Mouse (Mus musculus) neural tube, embryonic 15.5 days (tissue): Measurements from ENCODE around the gene Pmpca. TPM values are rescaled to one million over a fixed set of nuclear protein-coding genes. Genes with fewer than 3 reads are reported as not detected.

Experiments
- polyA plus RNA-seq: library from polyadenylated mRNA; unstranded; fragments of >200 nt; fragmentation: Nextera tagmentation; extraction: Ambion mirVana; gene quantifications from 2 replicates; pipeline ENCODE4 v1.2.1, GENCODE M21; 2015

The Pmpca gene
- polyA plus RNA-seq, 1 experiment from 2014 or later = 95.3 TPM

Other genes starting within 250 kb of the Pmpca start
- 6.9 and 8.5 TPM in 2 replicates for gene Lhx3, start 181.1 kb upstream of the Pmpca start, polyA plus RNA-seq
- 14.7 and 18.2 TPM in 2 replicates for gene Qsox2, start 151.8 kb upstream of the Pmpca start, polyA plus RNA-seq
- 0.03 and 0.11 TPM in 2 replicates for gene Ccdc187, start 94.8 kb upstream of the Pmpca start, polyA plus RNA-seq
- gene Gpsm1, start 73.8 kb upstream of the Pmpca start, polyA plus RNA-seq = 130 and 158 TPM in 2 replicates
- gene Dnlz, start 37.2 kb upstream of the Pmpca start, polyA plus RNA-seq = 29.8 and 33.4 TPM in 2 replicates
- gene Card9, start 28.4 kb upstream of the Pmpca start, polyA plus RNA-seq = 2.1 and 2.5 TPM in 2 replicates
- gene Snapc4, start 8.7 kb upstream of the Pmpca start, polyA plus RNA-seq = 30.4 and 33.6 TPM in 2 replicates
- gene Entr1, start within 50 bp of the Pmpca start, polyA plus RNA-seq = 153 and 160 TPM in 2 replicates
- 23.4 and 23.9 TPM in 2 replicates for gene Inpp5e, start 19.9 kb downstream of the Pmpca start, polyA plus RNA-seq
- gene Sec16a, start 55.9 kb downstream of the Pmpca start, polyA plus RNA-seq = 16.7 and 17.2 TPM in 2 replicates
- gene Notch1, start 127.3 kb downstream of the Pmpca start, polyA plus RNA-seq = 11.7 and 22.6 TPM in 2 replicates
- gene Egfl7, start 190.7 kb downstream of the Pmpca start, polyA plus RNA-seq = 76.5 and 94.1 TPM in 2 replicates
- gene Gm20532, start 197.3 kb downstream of the Pmpca start, polyA plus RNA-seq = not detected in 2 replicates
- 5.5 and 13.6 TPM in 2 replicates for gene Agpat2, start 215.1 kb downstream of the Pmpca start, polyA plus RNA-seq
- gene Fam69b, start 239.1 kb downstream of the Pmpca start, polyA plus RNA-seq = 121 and 145 TPM in 2 replicates